Comparison of ENCODE assay signal across 16 mouse cellular contexts in genomic region chr10:127570937-127571641, GRCm38 (mm10). TPM values are rescaled to one million over a fixed set of nuclear protein-coding genes. Genes with fewer than 3 reads are reported as not detected.
DNase-seq lines count a peak whose midpoint lies in the region; ATAC-seq and TF ChIP-seq lines count a peak whose summit lies in the region.
"Had no signal": no experiment of that assay in that cellular context is flagged by ENCODE, and none has a peak within 500 bp of the region (broad histone marks: within the 10 kb centered on the region; RNA-seq: fewer than 3 reads in every experiment).

No protein-coding gene starts in this region.

- H3K4me1 ChIP-seq in liver, adult 2 months (ENCODE audit: control insufficient read depth, insufficient read depth, low read length): peaks cover 7% of the 10 kb centered on the region
- 0 out of 2 replicates have a peak, but pooled peaks cover 9% of the 10 kb centered on the region for H3K4me1 ChIP-seq in liver, embryonic 11.5 days (replicated peaks; ENCODE audit: control insufficient read depth, insufficient read depth, low read length)
- peaks cover 23% of the 10 kb centered on the region for H3K4me1 ChIP-seq in liver, embryonic 13.5 days (replicated peaks)
- H3K4me1 ChIP-seq in hindbrain, embryonic 13.5 days (replicated peaks): no peaks in the 10 kb centered on the region
- H3K4me1 ChIP-seq: embryonic facial prominence, embryonic 12.5 days; forebrain, embryonic 13.5 days; midbrain, embryonic 10.5 days had no signal

- no peaks in the 10 kb centered on the region for H3K27me3 ChIP-seq in liver, adult 2 months (ENCODE audit: control insufficient read depth, insufficient read depth, low read length)
- no peaks in the 10 kb centered on the region for H3K27me3 ChIP-seq in liver, embryonic 11.5 days (replicated peaks; ENCODE audit: control insufficient read depth, insufficient read depth, low read length)
- peaks cover 8% of the 10 kb centered on the region; the same call in 1 of the 2 replicates for H3K27me3 ChIP-seq in liver, embryonic 13.5 days
- H3K27me3 ChIP-seq in myocyte (ENCODE audit: control insufficient read depth, insufficient read depth, insufficient read length): no peaks in the 10 kb centered on the region
- H3K27me3 ChIP-seq in hindbrain, embryonic 13.5 days: no peaks in the 10 kb centered on the region
- H3K27me3 ChIP-seq: embryonic facial prominence, embryonic 12.5 days; forebrain, embryonic 13.5 days had no signal

- DNase-seq in liver, adult 2 months (ENCODE audit: extremely low read depth, low read depth, low spot score): peak; percentile 73
- no peak for DNase-seq in liver, embryonic 11.5 days (ENCODE audit: low spot score)
- DNase-seq in liver, embryonic 13.5 days: no peak
- DNase-seq in left cerebral cortex, postnatal 36 days (ENCODE audit: low spot score in 2 of 2): no peak
- DNase-seq: cerebellum, postnatal 10 days; gastrocnemius, adult 2 months; heart, adult 18-20 months; thymus, postnatal 14 days had no signal

- no peak for TF ChIP-seq CTCF in liver, adult 2 months (IDR thresholded peaks at IDR 0.05; ENCODE audit: low read depth, low read length)

- peak overlapping the region; percentile 21 for H3K27ac ChIP-seq in liver, adult 2 months (replicated peaks; ENCODE audit: insufficient read depth, low read depth, low read length)
- H3K27ac ChIP-seq in liver, embryonic 11.5 days (ENCODE audit: low read depth, low read length): no peak overlapping the region
- peak overlapping the region; percentile 48; the same call in 1 of the 2 replicates for H3K27ac ChIP-seq in liver, embryonic 13.5 days
- no peak overlapping the region for H3K27ac ChIP-seq in hindbrain, embryonic 13.5 days
- H3K27ac ChIP-seq: embryonic facial prominence, embryonic 12.5 days; forebrain, embryonic 13.5 days; midbrain, embryonic 10.5 days had no signal

- no peaks in the 10 kb centered on the region for H3K9me3 ChIP-seq in liver, embryonic 11.5 days (ENCODE audit: control insufficient read depth, low read length)
- H3K9me3 ChIP-seq in liver, embryonic 13.5 days (replicated peaks): no peaks in the 10 kb centered on the region
- no peaks in the 10 kb centered on the region for H3K9me3 ChIP-seq in hindbrain, embryonic 13.5 days
- H3K9me3 ChIP-seq: embryonic facial prominence, embryonic 12.5 days; forebrain, embryonic 13.5 days; midbrain, embryonic 10.5 days had no signal

- H3K4me2 ChIP-seq in liver, embryonic 11.5 days: no peak overlapping the region
- no peak overlapping the region for H3K4me2 ChIP-seq in liver, embryonic 13.5 days
- H3K4me2 ChIP-seq in myocyte (ENCODE audit: low read depth): no peak overlapping the region
- H3K4me2 ChIP-seq in hindbrain, embryonic 13.5 days: no peak overlapping the region
- H3K4me2 ChIP-seq: embryonic facial prominence, embryonic 12.5 days; forebrain, embryonic 13.5 days had no signal

- H3K36me3 ChIP-seq in liver, adult 2 months (ENCODE audit: control insufficient read depth, insufficient read depth, low read length): peaks cover 75% of the 10 kb centered on the region
- peaks cover 22% of the 10 kb centered on the region for H3K36me3 ChIP-seq in liver, embryonic 11.5 days (ENCODE audit: control insufficient read depth, insufficient read depth, low read length)
- H3K36me3 ChIP-seq in liver, embryonic 13.5 days: peaks cover 70% of the 10 kb centered on the region
- H3K36me3 ChIP-seq in myocyte (ENCODE audit: control insufficient read depth, insufficient read depth): peaks cover 64% of the 10 kb centered on the region
- H3K36me3 ChIP-seq in hindbrain, embryonic 13.5 days: peaks cover 90% of the 10 kb centered on the region

- no peaks in the 10 kb centered on the region; the same call in 1 of the 2 replicates for H3K79me2 ChIP-seq in liver, adult 2 months (ENCODE audit: control insufficient read depth, insufficient read depth, low read length)
- peaks cover 2% of the 10 kb centered on the region for H3K79me2 ChIP-seq in myocyte (ENCODE audit: control insufficient read depth, insufficient read depth)

- ATAC-seq in liver, embryonic 11.5 days (replicated peaks; ENCODE audit: low FRiP score): no peak
- peak; percentile 64 for ATAC-seq in erythroblast, adult 5-6 weeks (replicated peaks; ENCODE audit: low FRiP score, poor library complexity, severe bottlenecking)
- 0 out of 2 replicates have a peak, but pooled peaks have one; percentile 34 for ATAC-seq in liver, embryonic 13.5 days (ENCODE audit: low read depth)
- ATAC-seq in hindbrain, embryonic 13.5 days (ENCODE audit: low FRiP score): no peak
- ATAC-seq: activated CD4-positive, CD25-positive, alpha-beta regulatory T cell, adult 4 months; forebrain, embryonic 13.5 days; hindbrain, embryonic 16.5 days had no signal

- no peak overlapping the region for H3K9ac ChIP-seq in liver, adult 2 months (ENCODE audit: low read depth, low read length)
- H3K9ac ChIP-seq in liver, embryonic 11.5 days (ENCODE audit: low read depth, low read length): no peak overlapping the region
- H3K9ac ChIP-seq in liver, embryonic 13.5 days: no peak overlapping the region
- no peak overlapping the region for H3K9ac ChIP-seq in hindbrain, embryonic 13.5 days
- H3K9ac ChIP-seq: embryonic facial prominence, embryonic 12.5 days; forebrain, embryonic 13.5 days had no signal

- H3K4me3 ChIP-seq in liver, adult 2 months (ENCODE audit: insufficient read depth, low read depth, low read length): no peak overlapping the region
- no peak overlapping the region for H3K4me3 ChIP-seq in liver, embryonic 11.5 days (ENCODE audit: low read depth, low read length)
- H3K4me3 ChIP-seq in liver, embryonic 13.5 days (replicated peaks): no peak overlapping the region
- H3K4me3 ChIP-seq in myocyte: no peak overlapping the region
- no peak overlapping the region for H3K4me3 ChIP-seq in hindbrain, embryonic 13.5 days
- H3K4me3 ChIP-seq: embryonic facial prominence, embryonic 12.5 days; forebrain, embryonic 13.5 days; gastrocnemius, adult 2 months; midbrain, embryonic 10.5 days had no signal

- no peak overlapping the region for H3ac ChIP-seq in myocyte (ENCODE audit: control insufficient read depth, insufficient read length)

- intact Hi-C loops in left cerebral cortex, postnatal 36 days (cut with DNase I): no loop called here

- 28% methylated on average over 17 of the region's 17 CpGs for WGBS in liver, adult 2 months
- 84% methylated on average over 17 of the region's 17 CpGs for WGBS in liver, embryonic 11.5 days
- 71% methylated on average over 17 of the region's 17 CpGs for WGBS in liver, embryonic 13.5 days (ENCODE audit: insufficient replicate concordance)
- 93% methylated on average over 17 of the region's 17 CpGs for WGBS in hindbrain, embryonic 13.5 days

- no peak for TF ChIP-seq POLR2A in liver, adult 2 months (IDR thresholded peaks at IDR 0.05; ENCODE audit: extremely low read depth, insufficient read depth, low read length)
- TF ChIP-seq POLR2A in myocyte (IDR thresholded peaks at IDR 0.05; ENCODE audit: insufficient read length, low read depth): peak; percentile 19

TF ChIP-seq in myocyte, 11 proteins besides CTCF, POLR2A, EP300 and RAD21 (continues in another document):
- TF ChIP-seq USF1 (IDR thresholded peaks at IDR 0.05; ENCODE audit: low read depth) (no peak), REST (IDR thresholded peaks at IDR 0.05; ENCODE audit: insufficient read depth, insufficient read length) (no peak)

RNA-seq across cellular contexts. Expression of gene Nxph4, which starts 36.7 kb away (rescaled TPM):
- total RNA-seq in liver, adult 2 months (2014; rRNA removed): not detected in 2 replicates
- 0.05 TPM in 1 of 2 replicates, not detected in the other for polyA plus RNA-seq in liver, adult 2 months (2012; rRNA removed)
- polyA plus RNA-seq in liver, embryonic 11.5 days (2014; fragmentation: Nextera tagmentation; extraction: Ambion mirVana): 0.56 TPM in 1 of 2 replicates, not detected in the other
- not detected in 2 replicates for total RNA-seq in erythroblast, adult 5-6 weeks (2015; ENCODE audit: low replicate concordance)
- not detected in 2 replicates for total RNA-seq in erythroblast, adult 5-6 weeks (2017; ENCODE audit: low replicate concordance)
- polyA plus RNA-seq in liver, embryonic 13.5 days (2015; fragmentation: Nextera tagmentation; extraction: Ambion mirVana): 0.13 TPM in 2 replicates
- polyA plus RNA-seq in myocyte (2012; fragmentation: generic; extraction: Trizol): 3.9 TPM
- polyA plus RNA-seq in hindbrain, embryonic 13.5 days (2015; fragmentation: Nextera tagmentation; extraction: Ambion mirVana): 139 and 176 TPM in 2 replicates
- 1 to 10 TPM; 6.0 to 7.6 TPM for total RNA-seq in left cerebral cortex, postnatal 36 days (2021)
- polyA plus RNA-seq: activated CD4-positive, CD25-positive, alpha-beta regulatory T cell, adult 4 months had no signal

RNA-seq across cellular contexts. Expression of gene Shmt2, which starts 48.8 kb away (rescaled TPM):
- total RNA-seq in liver, adult 2 months (2014; rRNA removed): 130 and 154 TPM in 2 replicates
- polyA plus RNA-seq in liver, adult 2 months (2012; rRNA removed): 309 and 324 TPM in 2 replicates
- polyA plus RNA-seq in liver, embryonic 11.5 days (2014; fragmentation: Nextera tagmentation; extraction: Ambion mirVana): 261 and 286 TPM in 2 replicates
- total RNA-seq in erythroblast, adult 5-6 weeks (2015; ENCODE audit: low replicate concordance): 17.9 and 19.9 TPM in 2 replicates
- total RNA-seq in erythroblast, adult 5-6 weeks (2017; ENCODE audit: low replicate concordance): 12.3 and 18.3 TPM in 2 replicates
- 133 and 142 TPM in 2 replicates for polyA plus RNA-seq in liver, embryonic 13.5 days (2015; fragmentation: Nextera tagmentation; extraction: Ambion mirVana)
- 535 TPM for polyA plus RNA-seq in myocyte (2012; fragmentation: generic; extraction: Trizol)
- polyA plus RNA-seq in hindbrain, embryonic 13.5 days (2015; fragmentation: Nextera tagmentation; extraction: Ambion mirVana): 52.7 and 57.5 TPM in 2 replicates
- 10 to 100 TPM; 22.8 to 29.9 TPM for total RNA-seq in left cerebral cortex, postnatal 36 days (2021)

RNA-seq across cellular contexts. Expression of gene Lrp1, which starts 49.9 kb away (rescaled TPM):
- total RNA-seq in liver, adult 2 months (2014; rRNA removed): 193 and 278 TPM in 2 replicates
- polyA plus RNA-seq in liver, adult 2 months (2012; rRNA removed): 354 and 373 TPM in 2 replicates
- polyA plus RNA-seq in liver, embryonic 11.5 days (2014; fragmentation: Nextera tagmentation; extraction: Ambion mirVana): 35.7 and 36.8 TPM in 2 replicates
- 11.9 and 14.0 TPM in 2 replicates for total RNA-seq in erythroblast, adult 5-6 weeks (2015; ENCODE audit: low replicate concordance)
- 9.7 and 17.0 TPM in 2 replicates for total RNA-seq in erythroblast, adult 5-6 weeks (2017; ENCODE audit: low replicate concordance)
- 15.1 and 16.9 TPM in 2 replicates for polyA plus RNA-seq in liver, embryonic 13.5 days (2015; fragmentation: Nextera tagmentation; extraction: Ambion mirVana)
- polyA plus RNA-seq in myocyte (2012; fragmentation: generic; extraction: Trizol): 244 TPM
- 101 and 108 TPM in 2 replicates for polyA plus RNA-seq in hindbrain, embryonic 13.5 days (2015; fragmentation: Nextera tagmentation; extraction: Ambion mirVana)
- 100 to 1,000 TPM; 285 to 320 TPM for total RNA-seq in left cerebral cortex, postnatal 36 days (2021)

RNA-seq across cellular contexts. Expression of gene Ndufa4l2, which starts 56.3 kb away (rescaled TPM):
- 0.09 and 0.40 TPM in 2 replicates for total RNA-seq in liver, adult 2 months (2014; rRNA removed)
- 4.0 and 4.4 TPM in 2 replicates for polyA plus RNA-seq in liver, adult 2 months (2012; rRNA removed)
- 34.2 TPM in 2 replicates for polyA plus RNA-seq in liver, embryonic 11.5 days (2014; fragmentation: Nextera tagmentation; extraction: Ambion mirVana)
- not detected in 2 replicates for total RNA-seq in erythroblast, adult 5-6 weeks (2015; ENCODE audit: low replicate concordance)
- not detected in 2 replicates for total RNA-seq in erythroblast, adult 5-6 weeks (2017; ENCODE audit: low replicate concordance)
- 1.9 and 2.8 TPM in 2 replicates for polyA plus RNA-seq in liver, embryonic 13.5 days (2015; fragmentation: Nextera tagmentation; extraction: Ambion mirVana)
- polyA plus RNA-seq in myocyte (2012; fragmentation: generic; extraction: Trizol): 2.9 TPM
- 13.4 and 15.5 TPM in 2 replicates for polyA plus RNA-seq in hindbrain, embryonic 13.5 days (2015; fragmentation: Nextera tagmentation; extraction: Ambion mirVana)
- 1 to 10 TPM; 2.1 to 4.9 TPM for total RNA-seq in left cerebral cortex, postnatal 36 days (2021)
- polyA plus RNA-seq: activated CD4-positive, CD25-positive, alpha-beta regulatory T cell, adult 4 months had no signal

Comparison
In these comparisons a context has a peak if more than half of its experiments do, and no peak if none do; other contexts are left out.
1. H3K27ac ChIP-seq: peak in liver, adult 2 months (single experiment) and liver, embryonic 13.5 days (single experiment); none in liver, embryonic 11.5 days (single experiment) and hindbrain, embryonic 13.5 days (single experiment).
2. ATAC-seq: peak in erythroblast, adult 5-6 weeks (single experiment) and liver, embryonic 13.5 days (single experiment); none in liver, embryonic 11.5 days (single experiment) and hindbrain, embryonic 13.5 days (single experiment).
3. RNA of gene Nxph4, which starts 36.7 kb away (polyA plus RNA-seq): 139 to 176 TPM in hindbrain, embryonic 13.5 days; 3.9 TPM in myocyte (single experiment), 0.56 TPM in liver, embryonic 11.5 days, 0.13 TPM in liver, embryonic 13.5 days and 0.05 TPM in liver, adult 2 months; every median in the first group is over 10 times any median in the second.